Mouse (Mus musculus) stomach, embryonic 15.5 days (tissue): Measurements from ENCODE around the gene Egln2. TPM values are rescaled to one million over a fixed set of nuclear protein-coding genes. Genes with fewer than 3 reads are reported as not detected.

Experiments
- ATAC-seq: fragments of 200-750 bp; cut with Nextera tagmentation; 2 replicates; pipeline ENCODE4 v1.8.0; 2017; ENCODE audit warnings: low read depth, moderate number of reproducible peaks, moderate TSS enrichment; ENCODE audit not compliant: insufficient read depth, low FRiP score
- H3K27ac ChIP-seq: fragments of 300-500 bp; sonication (generic); 2 replicates; pipeline ENCODE4 v1.5.1; 2015; ENCODE audit warnings: mild to moderate bottlenecking, inconsistent platforms
- H3K27me3 ChIP-seq: fragments of 300-500 bp; sonication (generic); replicated peaks from 2 replicates; pipeline ENCODE4 v1.6.1; 2015; ENCODE audit warnings: inconsistent platforms
- H3K36me3 ChIP-seq: fragments of 300-500 bp; sonication (generic); 2 replicates; pipeline ENCODE4 v1.6.1; 2015; ENCODE audit warnings: inconsistent platforms
- H3K4me1 ChIP-seq: fragments of 300-500 bp; sonication (generic); 2 replicates; pipeline ENCODE4 v1.6.1; 2015; ENCODE audit warnings: inconsistent platforms
- H3K4me2 ChIP-seq: fragments of 300-500 bp; sonication (generic); 2 replicates; pipeline ENCODE4 v1.6.1; 2015; ENCODE audit warnings: mild to moderate bottlenecking, inconsistent platforms
- H3K4me3 ChIP-seq: fragments of 300-500 bp; sonication (generic); replicated peaks from 2 replicates; pipeline ENCODE4 v1.5.1; 2015; ENCODE audit warnings: inconsistent platforms
- H3K9ac ChIP-seq: fragments of 300-500 bp; sonication (generic); 2 replicates; pipeline ENCODE4 v1.6.1; 2015; ENCODE audit warnings: inconsistent platforms
- H3K9me3 ChIP-seq: fragments of 300-500 bp; sonication (generic); 2 replicates; pipeline ENCODE4 v1.6.1; 2016; ENCODE audit warnings: inconsistent platforms
- WGBS: fragments of 180-500 bp; shearing (Covaris S2); methylation state at CpG from one replicate; pipeline ENCODE4 v1.1.7; 2015; 5-methylcytosine and 5-hydroxymethylcytosine counted together
- polyA plus RNA-seq: library from polyadenylated mRNA; unstranded; fragments of >200 nt; fragmentation: Nextera tagmentation; extraction: Ambion mirVana; gene quantifications from 2 replicates; pipeline ENCODE4 v1.2.1, GENCODE M21; 2015

The Egln2 gene
- polyA plus RNA-seq, 1 experiment from 2014 or later: 68.9 TPM

GRCm38 (mm10) chr7:27168371-27168770 is 1.8 kb upstream of the Egln2 start:
- H3K4me3 ChIP-seq: no peak overlapping the region
- no peak overlapping the region for H3K4me2 ChIP-seq
- peaks cover 30% of the 10 kb centered on the region for H3K4me1 ChIP-seq
- WGBS: 83% methylated on average over 5 of the region's 5 CpGs
- H3K27me3 ChIP-seq: no peaks in the 10 kb centered on the region
- no peak for ATAC-seq
- H3K9me3 ChIP-seq: no peaks in the 10 kb centered on the region
- H3K9ac ChIP-seq: no peak overlapping the region
- H3K27ac ChIP-seq: no peak overlapping the region
- H3K36me3 ChIP-seq: peaks cover 22% of the 10 kb centered on the region

GRCm38 (mm10) chr7:27167475-27168094 is 983 bp upstream of the Egln2 start:
- Histone ChIP-seq H3K4me3 (peak overlapping the region; percentile 74), H3K4me1 (peaks cover 38% of the 10 kb centered on the region), H3K36me3 (peaks cover 29% of the 10 kb centered on the region), H3K4me2 (peak overlapping the region; percentile 77), H3K27me3 (no peaks in the 10 kb centered on the region), H3K9ac (peak overlapping the region; percentile 34; the same call in 1 of the 2 replicates), H3K27ac (peak overlapping the region; percentile 98), H3K9me3 (no peaks in the 10 kb centered on the region)
- ATAC-seq: no peak
- WGBS: 72% methylated on average over 11 of the region's 11 CpGs

- Histone ChIP-seq H3K4me2 (peak overlapping the region; percentile 77), H3K27ac (peak overlapping the region; percentile 98), H3K9me3 (no peaks in the 10 kb centered on the region), H3K4me3 (peak overlapping the region; percentile 74), H3K27me3 (no peaks in the 10 kb centered on the region), H3K4me1 (peaks cover 47% of the 10 kb centered on the region), H3K9ac (peak overlapping the region; percentile 65), H3K36me3 (peaks cover 24% of the 10 kb centered on the region; the same call in 1 of the 2 replicates)
- WGBS: 0% methylated on average over 39 of the region's 43 CpGs
- ATAC-seq: peak; percentile 79
These were observed 381 bp downstream of the Egln2 start for GRCm38 (mm10) chr7:27166229-27166613.

GRCm38 (mm10) chr7:27165696-27166095 is 906 bp downstream of the Egln2 start:
- Histone ChIP-seq H3K4me3 (peak overlapping the region; percentile 74), H3K4me1 (peaks cover 52% of the 10 kb centered on the region), H3K9ac (peak overlapping the region; percentile 65), H3K27ac (peak overlapping the region; percentile 98), H3K27me3 (no peaks in the 10 kb centered on the region), H3K9me3 (no peaks in the 10 kb centered on the region), H3K4me2 (peak overlapping the region; percentile 77), H3K36me3 (peaks cover 19% of the 10 kb centered on the region; the same call in 1 of the 2 replicates)
- ATAC-seq: no peak
- 4% methylated on average over 8 of the region's 8 CpGs for WGBS

- ATAC-seq: no peak
- peak overlapping the region; percentile 74 for H3K4me3 ChIP-seq
- H3K9me3 ChIP-seq: no peaks in the 10 kb centered on the region
- H3K27ac ChIP-seq: 0 out of 2 replicates have a peak overlapping the region, but pooled peaks have one; percentile 98
- H3K27me3 ChIP-seq: no peaks in the 10 kb centered on the region
- peaks cover 19% of the 10 kb centered on the region; the same call in 1 of the 2 replicates for H3K36me3 ChIP-seq
- H3K4me1 ChIP-seq: peaks cover 56% of the 10 kb centered on the region
- peak overlapping the region; percentile 77 for H3K4me2 ChIP-seq
- WGBS: 70% methylated on average over 23 of the region's 23 CpGs
- H3K9ac ChIP-seq: 0 out of 2 replicates have a peak overlapping the region, but pooled peaks have one; percentile 65
These were observed 1.5 kb downstream of the Egln2 start for GRCm38 (mm10) chr7:27165007-27165655.

GRCm38 (mm10) chr7:27164112-27164947 is 2.3 kb downstream of the Egln2 start:
- Histone ChIP-seq H3K9me3 (no peaks in the 10 kb centered on the region), H3K4me2 (peak overlapping the region; percentile 77), H3K27me3 (no peaks in the 10 kb centered on the region), H3K9ac (no peak overlapping the region), H3K27ac (no peak overlapping the region), H3K4me1 (peaks cover 59% of the 10 kb centered on the region), H3K4me3 (peak overlapping the region; percentile 74), H3K36me3 (peaks cover 21% of the 10 kb centered on the region)
- ATAC-seq: no peak
- 79% methylated on average over 33 of the region's 33 CpGs for WGBS

GRCm38 (mm10) chr7:27163450-27163805 is 3.2 kb downstream of the Egln2 start:
- ATAC-seq: no peak
- Histone ChIP-seq H3K4me1 (peaks cover 59% of the 10 kb centered on the region), H3K9me3 (no peaks in the 10 kb centered on the region), H3K9ac (no peak overlapping the region), H3K27me3 (no peaks in the 10 kb centered on the region), H3K36me3 (peaks cover 30% of the 10 kb centered on the region), H3K4me3 (no peak overlapping the region; the same call in 1 of the 2 replicates), H3K27ac (no peak overlapping the region), H3K4me2 (peak overlapping the region; percentile 77)
- 70% methylated on average over 5 of the region's 5 CpGs for WGBS

GRCm38 (mm10) chr7:27162780-27163449 is 3.7 kb downstream of the Egln2 start:
- Histone ChIP-seq H3K4me2 (peak overlapping the region; percentile 77; the same call in 1 of the 2 replicates), H3K4me3 (no peak overlapping the region; the same call in 1 of the 2 replicates), H3K4me1 (peaks cover 59% of the 10 kb centered on the region), H3K9me3 (no peaks in the 10 kb centered on the region), H3K27me3 (no peaks in the 10 kb centered on the region), H3K36me3 (peaks cover 34% of the 10 kb centered on the region), H3K9ac (no peak overlapping the region), H3K27ac (no peak overlapping the region)
- 73% methylated on average over 5 of the region's 5 CpGs for WGBS
- no peak for ATAC-seq

- Histone ChIP-seq H3K27me3 (no peaks in the 10 kb centered on the region), H3K9ac (no peak overlapping the region), H3K36me3 (peaks cover 38% of the 10 kb centered on the region), H3K4me2 (no peak overlapping the region), H3K4me1 (peaks cover 52% of the 10 kb centered on the region), H3K9me3 (no peaks in the 10 kb centered on the region), H3K4me3 (no peak overlapping the region), H3K27ac (no peak overlapping the region)
- 73% methylated on average over 4 of the region's 4 CpGs for WGBS
- no peak for ATAC-seq
These were observed 4.9 kb downstream of the Egln2 start for GRCm38 (mm10) chr7:27161744-27162143.

GRCm38 (mm10) chr7:27160921-27161320 is 5.7 kb downstream of the Egln2 start:
- Histone ChIP-seq H3K4me3 (no peak overlapping the region), H3K4me1 (peaks cover 52% of the 10 kb centered on the region), H3K9ac (no peak overlapping the region), H3K9me3 (no peaks in the 10 kb centered on the region), H3K36me3 (peaks cover 38% of the 10 kb centered on the region), H3K4me2 (no peak overlapping the region), H3K27ac (0 out of 2 replicates have a peak overlapping the region, but pooled peaks have one; percentile 9), H3K27me3 (no peaks in the 10 kb centered on the region)
- ATAC-seq: no peak
- 82% methylated on average over 3 of the region's 3 CpGs for WGBS

GRCm38 (mm10) chr7:27159882-27160281 is 6.7 kb downstream of the Egln2 start:
- peaks cover 38% of the 10 kb centered on the region for H3K36me3 ChIP-seq
- no peak overlapping the region for H3K4me2 ChIP-seq
- no peaks in the 10 kb centered on the region for H3K27me3 ChIP-seq
- ATAC-seq: peak; percentile 88
- H3K9me3 ChIP-seq: no peaks in the 10 kb centered on the region
- H3K4me1 ChIP-seq: peaks cover 44% of the 10 kb centered on the region
- no peak overlapping the region for H3K27ac ChIP-seq
- no peak overlapping the region for H3K4me3 ChIP-seq
- WGBS: 15% methylated on average over 8 of the region's 8 CpGs
- no peak overlapping the region for H3K9ac ChIP-seq
